Mouse (Mus musculus) small intestine, adult 2 months (tissue): ENCODE data around the gene Ugt2b5.

Source experiments
- CTCF ChIP-seq: fragments of 200-500 bp; IDR thresholded peaks from 2 replicates; pipeline ENCODE4 v1.5.1; 2012; ENCODE audit warnings: low read depth, mild to moderate bottlenecking, control low read depth, inconsistent platforms, low read length, moderate library complexity, mixed read lengths; ENCODE audit not compliant: insufficient replicate concordance, insufficient read length; ENCODE audit errors: extremely low read depth
- POLR2A ChIP-seq: fragments of 200-500 bp; IDR thresholded peaks from 2 replicates; pipeline ENCODE4 v1.6.1; 2012; ENCODE audit warnings: low read depth, mild to moderate bottlenecking, control low read depth, inconsistent platforms, low read length, moderate library complexity

GRCm38 (mm10) chr5:87174671-87175070, 34.6 kb upstream of the Ugt2b5 start:
- TF ChIP-seq CTCF (no peak), POLR2A (no peak)
